Mouse (Mus musculus) c-Kit-negative CD71-positive TER-119-positive erythroid progenitor cells, embryonic 14.5 days (primary cell): ENCODE measurements around the gene Srsf6.
"Not testable (repeated sequence)": the region's sequence is repeated elsewhere in the genome, so short reads cannot be mapped to it uniquely, and the experiment has no call there.

Source experiments
- DNase-seq: peaks from one replicate; pipeline ENCODE4 v3.0.0-alpha.2; 2013; ENCODE audit warnings: low read depth, low spot score

Gene Srsf6

GRCm38 (mm10) chr2:162931123-162931673 is at the start of gene Srsf6:
Srsf6 (plus strand) TSS chr2:162931528.
- DNase-seq, result peak; percentile 93

GRCm38 (mm10) chr2:162884101-162884500 is 47.2 kb upstream of the Srsf6 start:
- DNase-seq, result no peak

GRCm38 (mm10) chr2:162887121-162887520 is 44.2 kb upstream of the Srsf6 start:
- DNase-seq, result no peak

GRCm38 (mm10) chr2:162888677-162889076 is 42.7 kb upstream of the Srsf6 start:
- no peak for DNase-seq

- no peak for DNase-seq
Observed at GRCm38 (mm10) chr2:162889191-162889590, 42.1 kb upstream of the Srsf6 start.

GRCm38 (mm10) chr2:162889731-162890130 is 41.6 kb upstream of the Srsf6 start:
- DNase-seq, result no peak

- not testable (repeated sequence) for DNase-seq
Observed at GRCm38 (mm10) chr2:162892979-162893378, 38.3 kb upstream of the Srsf6 start.

GRCm38 (mm10) chr2:162899256-162899655 is 32.1 kb upstream of the Srsf6 start:
- not testable (repeated sequence) for DNase-seq

- DNase-seq, result no peak
Observed at GRCm38 (mm10) chr2:162899880-162900589, 31.3 kb upstream of the Srsf6 start.

- DNase-seq, result no peak
Observed at GRCm38 (mm10) chr2:162900590-162900916, 30.8 kb upstream of the Srsf6 start.

- no peak for DNase-seq
Observed at GRCm38 (mm10) chr2:162905902-162906301, 25.4 kb upstream of the Srsf6 start.

- DNase-seq, result no peak
Observed at GRCm38 (mm10) chr2:162908052-162908491, 23.3 kb upstream of the Srsf6 start.

GRCm38 (mm10) chr2:162914040-162914439 is 17.3 kb upstream of the Srsf6 start:
- DNase-seq, result no peak

- no peak for DNase-seq
Observed at GRCm38 (mm10) chr2:162914519-162914918, 16.8 kb upstream of the Srsf6 start.

- DNase-seq, result no peak
Observed at GRCm38 (mm10) chr2:162919926-162920325, 11.4 kb upstream of the Srsf6 start.

- peak; percentile 39 for DNase-seq
Observed at GRCm38 (mm10) chr2:162922183-162922582, 9.1 kb upstream of the Srsf6 start.

GRCm38 (mm10) chr2:162922834-162923233 is 8.5 kb upstream of the Srsf6 start:
- DNase-seq, result no peak

- no peak for DNase-seq
Observed at GRCm38 (mm10) chr2:162924126-162924525, 7.2 kb upstream of the Srsf6 start.

GRCm38 (mm10) chr2:162927918-162928585 is 3.3 kb upstream of the Srsf6 start:
- no peak for DNase-seq

GRCm38 (mm10) chr2:162929704-162930103 is 1.6 kb upstream of the Srsf6 start:
- DNase-seq, result no peak

- DNase-seq, result no peak
Observed at GRCm38 (mm10) chr2:162930516-162931122, 709 bp upstream of the Srsf6 start.
